Mouse (Mus musculus): ENCODE data around the gene Abcb7. TPM values are rescaled to one million over a fixed set of nuclear protein-coding genes. Genes with fewer than 3 reads are reported as not detected.

The Abcb7 gene
- total RNA-seq (2021): 26.8 and 29.3 TPM in 2 replicates
- long read RNA-seq, experiment 1, full-length matches to known transcripts: 1 of 6 reads
- long read RNA-seq, experiment 1, partial matches to known transcripts: 4 of 6 reads
- long read RNA-seq, experiment 1, other reads (novel, unspliced or antisense): 1 of 6 reads
- long read RNA-seq, experiment 2, full-length matches to known transcripts: 4 of 17 reads
- long read RNA-seq, experiment 2, partial matches to known transcripts: 0 of 17 reads
- long read RNA-seq, experiment 2, other reads (novel, unspliced or antisense): 13 of 17 reads

DNA sequence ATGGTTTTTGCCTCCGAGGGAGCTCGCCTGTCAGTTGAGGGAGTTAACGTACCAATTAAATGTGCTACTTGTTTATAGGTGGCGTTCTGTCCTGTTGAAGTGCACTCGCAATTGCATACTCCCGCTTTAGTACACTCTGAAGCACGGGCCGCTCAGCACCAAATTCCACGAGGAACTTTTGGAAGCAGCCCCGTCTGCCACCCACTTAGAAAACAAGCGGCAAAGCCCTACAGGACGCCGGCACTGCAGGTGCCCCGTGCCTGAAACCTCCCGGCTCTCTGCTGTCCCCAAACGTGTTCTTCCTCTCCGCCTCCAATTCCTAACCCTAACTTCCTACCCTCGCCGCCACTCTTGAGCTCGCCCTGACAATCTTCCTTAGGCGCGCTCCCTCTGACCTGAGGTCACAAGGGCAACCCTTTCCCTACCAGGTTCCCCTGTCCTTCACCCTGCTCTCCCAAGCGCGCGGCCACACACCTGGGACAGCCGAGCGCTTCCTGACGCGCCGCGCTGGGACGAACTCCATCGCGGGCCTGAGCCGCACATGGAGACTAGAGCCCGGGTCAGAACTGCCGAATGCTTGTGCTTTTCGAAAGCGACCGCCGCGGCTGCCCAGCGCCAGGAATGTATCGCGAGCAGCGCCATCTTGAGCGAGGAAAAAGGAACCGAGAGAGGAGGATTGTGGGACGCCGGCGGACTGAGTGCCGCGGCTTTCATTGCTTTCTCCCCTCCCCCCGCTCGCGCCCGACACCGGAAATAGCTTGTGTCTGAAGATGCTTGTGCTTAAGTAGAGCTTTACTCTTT is at the start of gene Abcb7:
TSS of gene Abcb7 (minus strand) at position 674 of the 801 bp plus-strand sequence.
- peak; percentile 93 for DNase-seq

- DNase-seq: peak; percentile 15
Measured at GRCm38 (mm10) chrX:104461755-104462154, 48.1 kb upstream of the Abcb7 start.

DNA sequence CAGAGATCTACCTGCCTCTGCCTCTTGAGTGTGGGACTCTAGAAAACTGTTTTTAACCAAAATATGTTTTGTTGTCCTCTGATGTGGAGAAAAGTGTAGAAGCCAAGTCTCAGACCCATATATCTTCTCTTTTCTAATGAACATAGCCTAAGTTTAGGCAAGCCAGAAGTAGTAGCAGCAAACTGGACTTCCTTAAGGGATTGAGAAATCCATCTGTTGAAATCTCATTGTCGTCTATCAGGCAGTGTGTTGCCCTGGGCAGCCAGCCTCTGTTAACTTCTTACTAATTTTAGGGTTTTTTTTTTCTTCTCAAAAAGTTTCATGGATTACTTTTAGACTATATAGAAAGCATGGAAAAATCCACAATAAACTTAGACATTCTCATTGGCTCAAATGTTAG is 38.8 kb upstream of the Abcb7 start:
- no peak for DNase-seq

DNA sequence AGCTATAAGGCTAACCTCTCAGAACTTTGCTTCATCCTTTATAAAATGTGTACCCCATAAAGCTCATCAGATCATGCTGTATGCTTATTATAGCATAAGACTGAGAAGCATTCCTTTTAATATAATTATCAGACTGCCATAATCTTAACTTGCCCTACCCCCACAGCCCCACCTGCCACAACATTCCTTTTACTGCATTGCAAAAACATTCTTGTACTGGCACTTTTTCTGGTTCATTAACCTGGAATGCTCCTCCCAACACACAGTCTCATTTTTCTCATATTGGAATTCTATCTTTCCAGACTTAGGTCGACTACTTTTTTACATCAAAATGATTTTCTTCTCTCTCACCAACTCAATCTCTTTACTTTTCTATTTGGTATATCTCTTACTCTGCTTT is 19.8 kb upstream of the Abcb7 start:
- no peak for DNase-seq

DNA sequence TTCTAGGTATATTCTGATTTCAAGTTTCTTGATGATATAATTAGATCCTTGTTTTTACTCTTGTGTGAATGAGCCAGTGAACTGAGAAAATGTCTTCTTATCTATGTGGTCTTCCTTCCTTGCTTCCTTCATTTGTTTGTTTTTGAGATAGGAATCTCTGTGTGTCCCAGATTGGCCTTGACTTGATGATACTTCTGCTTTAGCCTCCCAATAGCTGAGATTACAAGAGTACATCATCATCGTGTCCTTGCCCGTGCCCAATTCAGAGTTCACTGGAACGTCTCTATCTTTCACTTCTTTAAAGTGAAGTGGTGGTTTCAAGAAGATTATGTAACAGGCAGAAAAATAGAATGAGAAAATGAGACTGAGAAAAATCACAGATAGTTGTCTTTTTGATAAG is 14.5 kb upstream of the Abcb7 start:
- DNase-seq: no peak

DNA sequence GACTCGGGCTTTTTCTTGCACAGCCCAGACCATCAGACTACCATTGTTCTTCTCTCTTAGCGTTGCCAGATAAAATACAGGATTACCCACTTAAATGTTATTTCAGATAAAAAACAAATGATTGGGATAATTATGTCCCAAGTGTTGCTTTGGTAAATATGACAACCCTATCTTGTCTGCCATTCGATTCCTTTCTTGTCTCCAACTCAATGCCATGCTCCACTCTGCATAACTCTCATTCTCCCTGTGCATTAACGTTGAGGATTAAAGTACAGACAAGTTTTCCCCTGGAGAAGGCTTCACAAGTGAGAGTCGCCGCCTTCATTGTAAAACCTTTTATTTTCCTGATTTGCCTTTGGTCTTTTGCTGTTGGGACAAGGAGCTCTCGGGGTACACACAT is 339 bp upstream of the Abcb7 start:
- no peak for DNase-seq

- no peak for DNase-seq
Measured at GRCm38 (mm10) chrX:104408137-104408536, 5.5 kb downstream of the Abcb7 start.

DNA sequence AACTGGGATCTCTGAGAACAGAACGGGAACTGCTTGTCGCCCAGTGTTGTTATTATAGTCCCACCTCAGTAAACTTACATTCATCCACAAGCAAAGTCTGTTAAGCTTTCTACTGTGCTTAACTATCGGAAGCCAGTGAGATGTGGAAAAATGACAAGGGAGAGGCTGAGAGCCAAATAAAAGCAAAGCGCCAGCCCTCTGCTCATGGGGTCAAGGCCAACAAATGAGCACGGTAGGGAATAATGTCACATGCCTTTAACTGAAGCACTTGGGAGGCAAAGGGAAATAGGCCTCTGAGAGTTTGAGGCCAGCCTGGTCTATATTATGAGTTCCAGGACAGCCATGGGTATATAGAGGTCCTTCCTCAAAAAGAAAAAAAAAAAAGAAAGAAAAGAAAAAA is 11.2 kb downstream of the Abcb7 start:
- DNase-seq: peak; percentile 18

- DNase-seq: no peak
Measured at GRCm38 (mm10) chrX:104401134-104401533, 12.5 kb downstream of the Abcb7 start.

DNA sequence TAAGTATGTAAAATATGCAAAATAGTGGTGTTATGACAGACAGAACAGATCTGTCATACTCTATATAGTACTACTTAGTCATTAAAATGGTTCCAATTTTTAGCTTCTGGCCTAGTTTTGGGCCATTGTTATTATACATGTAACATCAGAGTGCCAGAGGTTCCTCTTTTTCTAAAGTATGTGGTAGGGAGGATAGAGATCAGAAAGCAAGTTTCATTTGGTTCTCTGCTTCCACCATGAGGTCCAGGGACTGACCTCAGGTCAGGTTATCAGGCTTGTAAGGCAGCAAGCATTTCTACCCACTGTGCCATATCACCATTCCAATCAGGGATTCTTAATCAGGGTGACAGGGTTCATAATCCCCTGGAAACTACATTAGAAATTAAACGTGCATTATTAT is 16.1 kb downstream of the Abcb7 start:
- no peak for DNase-seq

DNA sequence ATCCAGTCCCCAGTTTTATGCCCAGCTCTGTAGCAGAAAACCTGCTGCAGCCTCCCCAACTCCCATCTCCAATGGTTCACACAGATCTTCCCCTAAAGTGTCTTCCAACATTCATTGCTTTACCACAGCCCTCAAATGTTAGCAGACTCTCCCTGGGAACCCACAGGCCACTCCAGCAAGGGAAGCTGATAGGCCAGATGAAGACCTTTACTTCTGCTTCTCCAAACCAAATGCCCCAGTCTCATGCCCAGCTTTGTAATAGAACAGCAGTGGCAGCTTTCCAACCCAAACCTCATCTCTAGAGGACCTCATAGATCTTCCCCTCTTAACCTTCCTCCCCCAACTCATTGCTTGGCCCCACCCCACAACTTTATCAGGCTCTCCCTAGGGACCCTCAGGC is 54.0 kb downstream of the Abcb7 start:
- no peak for DNase-seq

DNA sequence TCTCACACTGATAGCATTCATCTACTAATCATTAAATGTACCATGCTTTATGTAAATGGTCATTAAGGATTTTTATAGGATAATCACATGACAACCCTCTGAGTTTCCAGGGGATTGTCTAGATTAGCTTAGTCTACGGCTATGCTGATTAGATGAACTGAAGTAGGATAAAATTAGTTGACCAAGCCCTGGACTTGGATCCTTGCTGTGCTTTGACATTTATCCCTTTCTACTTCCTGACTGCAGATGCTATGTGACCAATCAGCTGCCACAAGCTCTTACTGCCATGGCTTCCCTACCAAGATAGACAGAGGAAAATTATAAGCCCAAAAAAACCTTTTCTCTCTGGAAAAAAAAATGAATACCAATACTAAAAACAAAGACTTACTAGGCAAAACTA is 57.8 kb downstream of the Abcb7 start:
- DNase-seq: no peak

DNA sequence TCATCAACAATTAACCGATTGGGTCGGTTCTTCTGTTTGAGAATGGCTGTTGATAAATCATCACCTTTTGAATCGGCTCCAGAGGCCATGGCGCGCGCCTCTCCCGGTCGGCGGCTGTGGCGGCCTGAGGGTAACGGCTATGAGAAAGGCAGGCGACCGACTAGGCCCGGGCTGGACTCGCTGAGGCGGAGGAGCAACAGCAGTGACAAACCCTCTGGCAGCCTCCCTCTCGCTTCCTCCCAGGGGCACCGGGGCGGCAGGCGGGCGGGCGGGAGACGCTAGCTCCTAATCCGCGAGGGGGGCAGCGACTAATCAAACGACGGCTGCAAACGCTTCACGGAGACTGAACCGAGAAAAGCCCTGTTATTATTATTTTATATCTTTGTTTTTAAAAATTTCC is 65.5 kb downstream of the Abcb7 start:
- DNase-seq: peak; percentile 15

DNA sequence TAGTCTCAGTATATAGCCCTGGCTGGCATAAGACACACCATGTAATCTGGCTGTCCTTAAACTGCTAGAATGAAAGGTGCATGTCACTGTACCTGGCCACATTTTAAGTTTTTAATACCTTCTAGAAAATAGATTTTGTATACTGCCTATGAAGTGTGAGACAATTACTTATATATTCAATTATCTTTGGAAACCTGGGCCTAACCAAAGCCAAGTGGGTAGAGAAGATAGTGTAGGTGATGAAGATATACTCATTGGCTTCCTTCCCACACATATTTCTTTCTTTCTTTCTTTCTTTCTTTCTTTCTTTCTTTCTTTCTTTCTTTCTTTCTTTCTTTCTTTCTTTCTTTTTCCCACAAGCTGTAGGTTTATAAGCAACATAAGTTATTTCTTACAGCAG is 121.9 kb downstream of the Abcb7 start:
- DNase-seq: no peak

GRCm38 (mm10) chrX:104279828-104280227 is 133.8 kb downstream of the Abcb7 start:
- no peak for DNase-seq

DNA sequence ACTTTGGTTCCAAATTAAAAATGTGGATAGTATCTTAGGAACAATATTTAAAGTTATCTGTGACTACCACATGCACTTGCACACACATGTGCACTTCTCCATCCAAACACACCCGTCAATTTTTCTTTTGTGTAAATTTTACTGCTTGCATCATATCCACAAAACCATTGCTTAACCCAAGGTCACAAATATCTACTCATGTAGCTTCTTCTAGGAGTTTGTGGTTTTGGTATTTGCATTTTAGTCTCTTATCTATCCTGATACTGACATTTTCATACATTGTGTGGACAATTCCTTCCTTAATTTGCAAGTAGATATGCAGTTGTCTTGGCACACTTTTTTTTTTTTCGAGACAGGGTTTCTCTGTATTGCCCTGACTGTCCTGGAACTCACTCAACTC is 149.3 kb downstream of the Abcb7 start:
- DNase-seq: no peak

- no peak for DNase-seq
Measured at GRCm38 (mm10) chrX:104262468-104262867, 151.2 kb downstream of the Abcb7 start.

- DNase-seq: no peak
Measured at GRCm38 (mm10) chrX:104256561-104256960, 157.1 kb downstream of the Abcb7 start.

Other genes with a start within 250 kb of the Abcb7 start
- gene Nexmif, start 212.7 kb downstream of the Abcb7 start, total RNA-seq (2021): 11.0 and 11.2 TPM in 2 replicates
- 10.7 and 13.6 TPM in 2 replicates for gene Uprt, start 69.0 kb upstream of the Abcb7 start, total RNA-seq (2021)

Data from adrenal gland, postnatal 14 days (tissue).